Mouse (Mus musculus) hindbrain, embryonic 13.5 days (tissue): ENCODE data around the gene Acox1. TPM values are rescaled to one million over a fixed set of nuclear protein-coding genes. Genes with fewer than 3 reads are reported as not detected.
A peak's percentile ranks its signal among the peaks of the same experiment; 100 is the strongest.

Source experiments
- ATAC-seq: fragments of 200-750 bp; cut with Nextera tagmentation; 2 replicates; pipeline ENCODE4 v1.8.0; 2017; ENCODE audit warnings: moderate TSS enrichment; ENCODE audit not compliant: low FRiP score
- H3K27ac ChIP-seq: fragments of 300-500 bp; sonication (generic); 2 replicates; pipeline ENCODE4 v1.5.1; 2015; ENCODE audit warnings: inconsistent platforms, mild to moderate bottlenecking, moderate library complexity
- H3K27me3 ChIP-seq: fragments of 300-500 bp; sonication (generic); 2 replicates; pipeline ENCODE4 v1.6.1; 2015; ENCODE audit warnings: mild to moderate bottlenecking, inconsistent platforms
- H3K36me3 ChIP-seq: fragments of 300-500 bp; sonication (generic); 2 replicates; pipeline ENCODE4 v1.6.1; 2015; ENCODE audit warnings: mild to moderate bottlenecking, inconsistent platforms
- H3K4me1 ChIP-seq: fragments of 300-500 bp; sonication (generic); replicated peaks from 2 replicates; pipeline ENCODE4 v1.6.1; 2015; ENCODE audit warnings: inconsistent platforms
- H3K4me2 ChIP-seq: fragments of 300-500 bp; sonication (generic); 2 replicates; pipeline ENCODE4 v1.6.1; 2015; ENCODE audit warnings: inconsistent platforms, mild to moderate bottlenecking, moderate library complexity
- H3K4me3 ChIP-seq: fragments of 300-500 bp; sonication (generic); 2 replicates; pipeline ENCODE4 v1.5.1; 2015; ENCODE audit warnings: mild to moderate bottlenecking, inconsistent platforms
- H3K9ac ChIP-seq: fragments of 300-500 bp; sonication (generic); 2 replicates; pipeline ENCODE4 v1.6.1; 2015; ENCODE audit warnings: mild to moderate bottlenecking, inconsistent platforms
- H3K9me3 ChIP-seq: fragments of 300-500 bp; sonication (generic); 2 replicates; pipeline ENCODE4 v1.6.1; 2016; ENCODE audit warnings: inconsistent platforms
- WGBS: fragments of 180-500 bp; shearing (Covaris S2); methylation state at CpG from one replicate; pipeline ENCODE4 v1.1.7; 2015; 5-methylcytosine and 5-hydroxymethylcytosine counted together
- polyA plus RNA-seq: library from polyadenylated mRNA; unstranded; fragments of >200 nt; fragmentation: Nextera tagmentation; extraction: Ambion mirVana; gene quantifications from 2 replicates; pipeline ENCODE4 v1.2.1, GENCODE M21; 2015

Gene Acox1
- polyA plus RNA-seq, 1 experiment from 2014 or later, result 54.6 TPM

GRCm38 (mm10) chr11:116222740-116223059, 23.9 kb upstream of the Acox1 start:
- H3K27me3 ChIP-seq, result peaks cover 55% of the 10 kb centered on the region
- WGBS, result 16% methylated on average over 23 of the region's 23 CpGs
- ATAC-seq, result no peak

GRCm38 (mm10) chr11:116221931-116222739, 23.3 kb upstream of the Acox1 start:
- peak overlapping the region; percentile 43 for H3K4me2 ChIP-seq
- H3K4me3 ChIP-seq, result peak overlapping the region; percentile 30
- H3K4me1 ChIP-seq, result peaks cover 25% of the 10 kb centered on the region
- H3K27me3 ChIP-seq, result peaks cover 55% of the 10 kb centered on the region
- ATAC-seq, result no peak
- H3K9me3 ChIP-seq, result no peaks in the 10 kb centered on the region
- H3K36me3 ChIP-seq, result no peaks in the 10 kb centered on the region
- H3K27ac ChIP-seq, result no peak overlapping the region
- WGBS, result 10% methylated on average over 53 of the region's 53 CpGs
- peak overlapping the region; percentile 46; the same call in 1 of the 2 replicates for H3K9ac ChIP-seq

More at GRCm38 (mm10) chr11:116222740-116223059, 23.9 kb upstream of the Acox1 start:
- Histone ChIP-seq H3K9ac (0 out of 2 replicates have a peak overlapping the region, but pooled peaks have one; percentile 46), H3K4me1 (peaks cover 25% of the 10 kb centered on the region), H3K27ac (no peak overlapping the region), H3K4me3 (peak overlapping the region; percentile 30), H3K9me3 (no peaks in the 10 kb centered on the region), H3K4me2 (peak overlapping the region; percentile 43), H3K36me3 (no peaks in the 10 kb centered on the region)

DNA sequence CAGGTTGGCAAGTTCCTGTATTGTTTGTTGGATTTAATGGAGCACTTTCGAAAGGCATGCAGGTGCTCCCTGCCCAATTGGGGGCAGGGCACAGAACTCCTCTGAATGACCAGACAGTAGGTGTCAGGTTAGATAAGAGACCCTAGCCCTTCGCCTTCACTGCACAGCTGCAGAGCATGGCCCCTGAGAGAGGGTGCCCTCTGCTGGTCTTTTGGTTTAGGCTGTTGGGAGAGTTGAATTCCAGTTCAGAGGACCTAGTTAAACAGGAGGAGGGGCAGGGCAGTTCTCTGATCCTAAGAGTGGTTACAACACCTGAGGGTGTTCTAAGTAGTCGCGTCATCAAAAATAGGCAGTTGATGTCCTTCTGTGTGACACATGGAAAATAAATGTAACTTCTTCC, 21.0 kb upstream of the Acox1 start:
- no peak for ATAC-seq
- Histone ChIP-seq H3K9ac (no peak overlapping the region), H3K27ac (no peak overlapping the region), H3K4me2 (no peak overlapping the region), H3K4me1 (peaks cover 25% of the 10 kb centered on the region), H3K4me3 (no peak overlapping the region), H3K9me3 (no peaks in the 10 kb centered on the region), H3K36me3 (no peaks in the 10 kb centered on the region), H3K27me3 (peaks cover 48% of the 10 kb centered on the region)
- WGBS, result 23% methylated on average over 4 of the region's 4 CpGs

GRCm38 (mm10) chr11:116218737-116219400, 20.0 kb upstream of the Acox1 start:
- Histone ChIP-seq H3K9ac (0 out of 2 replicates have a peak overlapping the region, but pooled peaks have one; percentile 36), H3K9me3 (no peaks in the 10 kb centered on the region), H3K27ac (peak overlapping the region; percentile 86), H3K4me3 (no peak overlapping the region), H3K4me1 (peaks cover 25% of the 10 kb centered on the region), H3K27me3 (peaks cover 38% of the 10 kb centered on the region), H3K4me2 (no peak overlapping the region), H3K36me3 (no peaks in the 10 kb centered on the region)
- ATAC-seq, result peak; percentile 68
- WGBS, result 49% methylated on average over 7 of the region's 7 CpGs

GRCm38 (mm10) chr11:116218263-116218662, 19.4 kb upstream of the Acox1 start:
- WGBS, result 82% methylated on average over 2 of the region's 2 CpGs
- Histone ChIP-seq H3K4me3 (no peak overlapping the region), H3K36me3 (no peaks in the 10 kb centered on the region), H3K9ac (no peak overlapping the region), H3K27me3 (peaks cover 32% of the 10 kb centered on the region), H3K27ac (peak overlapping the region; percentile 86), H3K4me2 (no peak overlapping the region), H3K4me1 (peaks cover 25% of the 10 kb centered on the region), H3K9me3 (no peaks in the 10 kb centered on the region)
- no peak for ATAC-seq

GRCm38 (mm10) chr11:116216549-116216948, 17.7 kb upstream of the Acox1 start:
- no peak overlapping the region for H3K27ac ChIP-seq
- H3K9me3 ChIP-seq, result no peaks in the 10 kb centered on the region
- H3K36me3 ChIP-seq, result peaks cover 3% of the 10 kb centered on the region; the same call in 1 of the 2 replicates
- no peak overlapping the region for H3K4me2 ChIP-seq
- 80% methylated on average over 11 of the region's 11 CpGs for WGBS
- H3K4me1 ChIP-seq, result peaks cover 14% of the 10 kb centered on the region
- peaks cover 15% of the 10 kb centered on the region for H3K27me3 ChIP-seq
- ATAC-seq, result no peak
- no peak overlapping the region for H3K9ac ChIP-seq
- H3K4me3 ChIP-seq, result no peak overlapping the region

DNA sequence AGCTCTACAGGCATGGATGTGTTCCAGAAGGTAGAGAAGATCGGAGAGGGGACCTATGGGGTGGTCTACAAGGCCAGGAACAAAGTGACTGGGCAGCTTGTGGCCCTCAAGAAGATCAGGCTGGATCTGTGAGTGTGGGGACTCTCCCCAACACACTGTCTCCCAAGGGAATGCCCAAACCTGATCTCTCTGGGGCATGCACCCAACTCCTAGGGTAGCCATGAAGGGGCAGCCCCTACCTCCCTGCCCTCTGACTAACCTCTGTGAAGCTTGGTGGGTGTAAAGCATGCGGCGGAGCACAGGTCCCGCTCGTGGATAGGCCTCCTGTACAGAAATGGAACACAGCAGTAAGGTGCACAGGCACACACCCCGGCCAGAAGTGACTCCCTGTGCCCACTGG, 17.1 kb upstream of the Acox1 start:
- Histone ChIP-seq H3K4me1 (peaks cover 14% of the 10 kb centered on the region), H3K4me2 (no peak overlapping the region), H3K4me3 (no peak overlapping the region), H3K27ac (no peak overlapping the region), H3K9ac (no peak overlapping the region), H3K36me3 (peaks cover 3% of the 10 kb centered on the region; the same call in 1 of the 2 replicates), H3K9me3 (no peaks in the 10 kb centered on the region), H3K27me3 (peaks cover 9% of the 10 kb centered on the region)
- WGBS, result 89% methylated on average over 6 of the region's 6 CpGs
- no peak for ATAC-seq

DNA sequence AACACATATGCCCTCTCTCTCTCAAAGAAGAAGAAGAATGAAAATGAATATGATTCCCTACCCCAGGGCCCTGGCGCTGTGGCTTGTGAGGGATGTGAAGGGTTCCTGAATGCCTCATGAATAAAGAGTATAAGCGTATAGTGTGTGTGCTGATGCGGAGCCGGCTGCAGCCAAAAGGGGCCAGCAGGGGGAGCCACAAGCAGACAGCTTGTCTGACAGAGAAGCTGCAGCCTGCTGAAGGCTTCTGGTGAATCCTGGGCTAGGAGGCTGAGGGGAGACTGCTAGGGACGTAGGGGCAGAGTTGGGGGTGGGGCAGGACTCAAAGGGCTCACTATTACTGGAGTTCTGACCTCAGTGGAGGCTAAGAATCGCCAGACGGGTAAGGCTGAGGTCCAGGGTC, 16.3 kb upstream of the Acox1 start:
- no peak overlapping the region for H3K4me3 ChIP-seq
- H3K36me3 ChIP-seq, result peaks cover 3% of the 10 kb centered on the region; the same call in 1 of the 2 replicates
- H3K4me1 ChIP-seq, result peaks cover 14% of the 10 kb centered on the region
- no peak overlapping the region for H3K27ac ChIP-seq
- H3K9ac ChIP-seq, result no peak overlapping the region
- peaks cover 1% of the 10 kb centered on the region for H3K27me3 ChIP-seq
- no peaks in the 10 kb centered on the region for H3K9me3 ChIP-seq
- 83% methylated on average over 7 of the region's 7 CpGs for WGBS
- ATAC-seq, result no peak
- no peak overlapping the region for H3K4me2 ChIP-seq

GRCm38 (mm10) chr11:116213877-116214510, 15.1 kb upstream of the Acox1 start:
- no peaks in the 10 kb centered on the region for H3K9me3 ChIP-seq
- WGBS, result 93% methylated on average over 13 of the region's 13 CpGs
- H3K9ac ChIP-seq, result no peak overlapping the region
- no peak overlapping the region for H3K27ac ChIP-seq
- no peak overlapping the region for H3K4me3 ChIP-seq
- peaks cover 7% of the 10 kb centered on the region; the same call in 1 of the 2 replicates for H3K4me1 ChIP-seq
- H3K27me3 ChIP-seq, result no peaks in the 10 kb centered on the region
- no peak for ATAC-seq
- no peak overlapping the region for H3K4me2 ChIP-seq
- H3K36me3 ChIP-seq, result peaks cover 8% of the 10 kb centered on the region

- no peak overlapping the region for H3K27ac ChIP-seq
- ATAC-seq, result no peak
- no peaks in the 10 kb centered on the region for H3K4me1 ChIP-seq
- 97% methylated on average over 6 of the region's 6 CpGs for WGBS
- no peak overlapping the region for H3K4me2 ChIP-seq
- H3K9ac ChIP-seq, result no peak overlapping the region
- no peaks in the 10 kb centered on the region for H3K9me3 ChIP-seq
- H3K36me3 ChIP-seq, result peaks cover 10% of the 10 kb centered on the region
- H3K27me3 ChIP-seq, result no peaks in the 10 kb centered on the region
- no peak overlapping the region for H3K4me3 ChIP-seq
Observed at GRCm38 (mm10) chr11:116212847-116213246, 14.0 kb upstream of the Acox1 start.

GRCm38 (mm10) chr11:116210696-116211095, 11.9 kb upstream of the Acox1 start:
- H3K4me1 ChIP-seq, result no peaks in the 10 kb centered on the region
- no peak overlapping the region for H3K4me2 ChIP-seq
- ATAC-seq, result no peak
- WGBS, result 77% methylated on average over 5 of the region's 5 CpGs
- H3K36me3 ChIP-seq, result peaks cover 29% of the 10 kb centered on the region
- H3K9ac ChIP-seq, result no peak overlapping the region
- H3K27ac ChIP-seq, result no peak overlapping the region
- H3K9me3 ChIP-seq, result no peaks in the 10 kb centered on the region
- no peaks in the 10 kb centered on the region for H3K27me3 ChIP-seq
- H3K4me3 ChIP-seq, result no peak overlapping the region

- no peak for ATAC-seq
Observed at GRCm38 (mm10) chr11:116209257-116209656, 10.4 kb upstream of the Acox1 start.

More at GRCm38 (mm10) chr11:116209257-116209656, 10.4 kb upstream of the Acox1 start:
- 83% methylated on average over 8 of the region's 8 CpGs for WGBS
- Histone ChIP-seq H3K9me3 (no peaks in the 10 kb centered on the region), H3K4me1 (no peaks in the 10 kb centered on the region), H3K4me3 (no peak overlapping the region), H3K4me2 (no peak overlapping the region), H3K27me3 (no peaks in the 10 kb centered on the region), H3K36me3 (peaks cover 39% of the 10 kb centered on the region), H3K27ac (no peak overlapping the region), H3K9ac (no peak overlapping the region)
